Mouse (Mus musculus): ENCODE measurements at regions not wholly inside any gene's neighbourhood (a gene's known extent, or its start where the extent isn't known, plus 50 kb on each side); places are given as distances from the start of the nearest gene placed in this dataset.

DNA sequence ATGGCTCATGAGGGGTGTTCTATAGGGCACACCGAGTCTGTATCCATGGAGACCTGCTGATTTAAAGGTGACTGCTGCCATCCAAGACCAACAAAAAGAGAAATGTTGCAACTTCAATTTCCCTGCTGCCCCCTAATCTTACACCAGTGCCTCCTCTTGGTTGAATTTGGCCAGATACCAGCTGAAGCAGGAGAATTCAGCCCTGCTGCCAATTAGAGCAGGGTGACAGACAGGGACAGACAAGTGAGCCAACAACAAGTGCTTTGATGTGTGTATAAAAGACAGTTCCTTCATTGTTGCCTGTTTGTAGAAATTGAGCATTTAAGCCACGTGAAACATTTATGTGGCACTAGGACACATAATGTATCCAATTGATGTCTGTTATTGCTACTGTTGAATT lies 75.5 kb upstream of the Adamts5 start:
- no peak for DNase-seq (ENCODE audit: low spot score)

DNA sequence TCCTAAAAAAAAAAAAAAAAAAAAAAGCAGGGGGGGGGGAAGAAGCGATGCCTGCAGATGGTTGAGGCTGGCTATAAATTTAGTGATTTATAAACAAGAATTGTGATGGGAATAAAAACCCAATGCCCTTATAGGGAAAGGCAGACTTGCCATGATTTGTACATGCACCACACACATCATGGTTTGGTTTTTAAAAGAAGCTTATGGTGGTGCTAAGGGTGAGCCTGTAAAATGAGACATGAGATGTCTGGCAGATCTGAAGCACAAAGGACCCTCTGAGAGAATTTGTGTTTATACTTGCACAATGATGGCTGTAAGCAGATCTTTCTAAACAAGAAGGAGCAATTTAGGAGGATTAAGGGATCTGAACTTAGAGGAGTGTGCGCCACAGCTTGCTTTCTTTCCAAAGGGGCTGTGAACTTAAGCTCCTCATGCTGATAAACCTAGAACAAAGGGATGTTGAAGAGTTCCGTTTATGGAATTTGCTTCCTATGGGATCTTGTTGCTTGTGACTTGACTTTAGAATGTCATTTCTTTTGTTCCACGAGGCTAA lies 65.3 kb upstream of the Adamts5 start:
- no peak for DNase-seq (ENCODE audit: low spot score)

DNA sequence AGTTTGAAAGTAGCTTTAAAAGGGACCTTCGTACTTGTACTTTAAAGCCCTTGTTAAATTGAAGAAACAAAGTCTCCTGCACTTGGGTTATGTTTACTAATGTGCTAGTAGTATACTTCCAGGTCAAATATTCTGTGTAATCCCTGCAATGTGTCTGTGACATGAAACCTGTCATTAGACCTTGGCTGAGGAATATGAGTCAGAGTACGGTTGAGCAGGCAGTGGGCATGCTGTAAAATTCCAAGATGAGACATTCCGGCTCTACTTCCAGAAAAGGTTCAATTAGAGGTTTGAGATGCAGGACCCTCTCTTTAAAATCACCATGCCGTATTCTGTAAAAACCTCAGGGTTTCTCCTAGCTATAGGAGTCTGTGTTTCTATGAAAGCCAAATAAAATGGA lies 64.6 kb upstream of the Adamts5 start:
- DNase-seq (ENCODE audit: low spot score): no peak

DNA sequence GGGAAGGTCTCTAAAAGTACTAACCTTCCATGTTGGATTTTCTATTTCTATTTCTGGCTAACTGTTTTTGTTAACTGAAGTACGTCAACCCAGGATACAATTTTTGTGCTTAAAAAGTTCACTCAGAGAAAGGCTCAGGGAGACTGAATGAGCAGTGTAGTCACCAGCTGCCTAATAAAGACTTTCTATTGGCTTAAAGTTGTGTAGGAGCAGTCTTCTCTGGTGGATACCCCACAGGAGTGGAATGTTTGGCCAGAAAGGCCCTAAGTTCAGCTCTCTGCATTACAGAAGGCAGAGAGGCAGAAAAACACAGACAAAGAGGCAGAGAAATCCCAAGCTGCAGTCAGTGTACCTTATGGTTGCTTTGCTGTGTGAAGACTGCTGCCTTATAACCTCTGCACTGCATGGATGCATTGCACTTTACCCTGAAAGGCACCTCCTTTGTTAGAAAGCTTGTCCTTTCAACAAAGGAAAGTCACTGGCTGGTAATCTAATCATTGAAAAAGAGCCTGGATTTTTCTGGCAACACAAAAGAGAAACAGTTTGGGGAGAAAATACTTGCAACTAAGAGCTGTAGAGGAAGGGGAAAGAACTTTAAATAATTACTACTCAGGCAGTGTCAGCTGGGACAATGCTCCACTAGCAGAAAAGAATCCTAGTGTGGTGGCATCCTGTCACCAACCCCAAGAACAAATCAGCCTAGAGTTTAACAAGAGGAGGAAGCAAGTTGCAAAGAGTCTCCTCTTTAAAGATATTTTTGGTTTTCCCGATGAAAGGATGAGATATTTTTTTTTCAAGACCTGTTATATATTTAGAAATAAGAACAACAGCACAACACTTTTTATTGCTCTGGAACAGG lies 63.0 kb upstream of the Adamts5 start:
- DNase-seq (ENCODE audit: low spot score): no peak

DNA sequence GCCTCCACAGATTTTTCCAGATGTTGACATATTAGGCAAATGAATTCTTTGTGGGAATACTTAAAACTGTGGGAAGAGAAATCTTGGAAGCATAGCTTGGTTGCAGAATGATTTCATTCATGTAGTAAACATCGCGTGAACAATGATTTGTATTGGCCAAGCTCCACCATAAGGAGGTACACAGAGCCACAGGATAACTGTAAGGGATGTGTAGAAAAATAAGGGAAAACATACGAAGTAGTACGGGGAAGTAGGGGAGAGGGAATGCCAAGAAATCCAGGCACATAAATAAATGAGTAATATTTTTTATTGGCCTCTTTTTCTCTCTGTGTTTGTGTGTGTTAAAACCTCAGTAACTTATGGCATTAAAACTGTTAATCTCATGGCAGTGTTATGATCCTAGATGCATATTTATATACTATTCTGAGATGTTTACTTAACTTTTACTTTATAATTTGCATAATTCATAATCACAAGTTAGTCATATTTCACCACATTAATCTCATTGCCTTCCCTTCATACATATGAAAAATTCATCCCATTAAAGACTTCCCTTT lies 54.5 kb upstream of the Adamts5 start:
- no peak for DNase-seq (ENCODE audit: low spot score)

DNA sequence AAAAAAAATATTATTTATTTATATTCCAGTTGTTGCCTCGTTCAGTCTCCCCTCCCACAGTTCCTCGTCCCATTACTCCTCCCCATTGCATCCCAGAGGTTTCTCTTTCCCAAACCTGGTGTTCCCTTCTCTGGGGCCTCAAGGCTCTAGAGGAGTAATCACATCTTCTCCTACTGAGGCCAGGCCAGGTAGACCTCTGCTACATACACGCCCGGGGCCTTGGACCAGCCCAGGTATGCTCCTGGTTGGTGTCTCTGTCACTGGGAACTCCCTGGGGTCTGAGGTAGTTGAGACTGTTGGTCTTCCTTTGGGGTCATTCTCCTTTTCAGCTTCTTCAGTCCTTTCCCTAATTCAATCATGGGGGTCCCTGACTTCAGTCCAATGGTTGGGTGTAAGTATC lies 50.0 kb upstream of the Adamts5 start:
- no peak for DNase-seq (ENCODE audit: low spot score)

Data from urinary bladder, postnatal 25 days (tissue).